Mouse (Mus musculus): ENCODE measurements at regions not wholly inside any gene's neighbourhood (a gene's known extent, or its start where the extent isn't known, plus 50 kb on each side); places are given as distances from the start of the nearest gene placed in this dataset.

DNA sequence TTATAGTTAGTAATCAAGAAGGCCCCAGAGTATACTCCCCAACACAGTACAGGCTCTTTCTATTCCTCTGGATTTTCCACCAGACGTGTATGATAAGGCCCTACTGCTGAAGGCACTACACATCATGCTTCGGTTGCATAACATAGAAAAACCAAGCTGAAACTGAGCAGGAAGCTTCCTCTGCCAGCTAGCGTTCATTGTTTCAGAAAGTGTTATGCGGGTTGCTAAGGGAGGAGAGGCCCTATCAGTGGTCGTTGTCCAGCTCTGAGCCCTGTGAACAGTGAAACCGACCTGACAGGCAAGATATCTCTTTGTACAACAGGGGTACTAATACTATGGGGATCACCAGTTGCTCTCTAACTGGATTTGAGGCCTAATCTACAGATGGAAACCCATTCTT, 118.9 kb upstream of the Serpine2 start:
- ATAC-seq (ENCODE audit: low FRiP score, low read depth) (0 out of 2 replicates have a peak, but pooled peaks have one; percentile 10), DNase-seq (ENCODE audit: low spot score) (no peak)
- Histone ChIP-seq H3K9ac (ENCODE audit: low read depth, low read length, severe bottlenecking) (no peak overlapping the region), H3K4me3 (replicated peaks; ENCODE audit: low read length) (no peak overlapping the region), H3K36me3 (ENCODE audit: control insufficient read depth, insufficient read depth, low read length) (no peaks in the 10 kb centered on the region), H3K9me3 (ENCODE audit: control insufficient read depth, low read length) (no peaks in the 10 kb centered on the region), H3K27me3 (ENCODE audit: control insufficient read depth, insufficient read depth, low read length) (no peaks in the 10 kb centered on the region), H3K4me2 (replicated peaks; ENCODE audit: low read depth, low read length, severe bottlenecking) (no peak overlapping the region), H3K27ac (replicated peaks; ENCODE audit: low read depth, low read length) (peak overlapping the region; percentile 61), H3K4me1 (ENCODE audit: control insufficient read depth, insufficient read depth, low read length) (peaks cover 15% of the 10 kb centered on the region)
- 68% methylated on average over 6 of the region's 6 CpGs for WGBS
- TF ChIP-seq POLR2A (IDR thresholded peaks at IDR 0.05; ENCODE audit: borderline replicate concordance, extremely low read depth, insufficient read depth, insufficient read length), result no peak

DNA sequence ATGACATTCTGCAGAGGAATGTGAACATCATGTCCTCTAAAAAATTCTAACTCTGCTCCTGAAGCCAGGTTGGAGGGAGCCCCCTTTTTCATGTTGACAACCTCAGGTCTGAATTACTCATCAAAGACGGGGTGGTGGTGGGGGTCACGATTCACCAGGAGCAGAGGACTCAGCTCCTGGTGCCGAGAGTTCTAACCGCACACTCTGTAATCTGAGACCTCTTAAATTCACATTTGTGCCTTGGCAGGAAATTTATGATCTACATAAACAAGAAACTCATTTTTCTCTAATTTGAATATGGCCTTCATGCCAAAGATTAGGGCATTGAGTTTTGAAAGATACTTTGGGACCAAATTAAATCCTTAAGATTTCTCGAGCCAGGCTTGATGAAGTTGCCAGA, 117.2 kb upstream of the Serpine2 start:
- Histone ChIP-seq H3K4me1 (ENCODE audit: control insufficient read depth, insufficient read depth, low read length) (peaks cover 15% of the 10 kb centered on the region), H3K36me3 (ENCODE audit: control insufficient read depth, insufficient read depth, low read length) (no peaks in the 10 kb centered on the region), H3K27ac (replicated peaks; ENCODE audit: low read depth, low read length) (no peak overlapping the region), H3K27me3 (ENCODE audit: control insufficient read depth, insufficient read depth, low read length) (no peaks in the 10 kb centered on the region), H3K9me3 (ENCODE audit: control insufficient read depth, low read length) (no peaks in the 10 kb centered on the region), H3K4me2 (replicated peaks; ENCODE audit: low read depth, low read length, severe bottlenecking) (no peak overlapping the region), H3K9ac (ENCODE audit: low read depth, low read length, severe bottlenecking) (no peak overlapping the region), H3K4me3 (replicated peaks; ENCODE audit: low read length) (no peak overlapping the region)
- no peak for ATAC-seq (ENCODE audit: low FRiP score, low read depth)
- WGBS, result 11% methylated on average over 5 of the region's 5 CpGs
- DNase-seq (ENCODE audit: low spot score), result no peak
- TF ChIP-seq POLR2A (IDR thresholded peaks at IDR 0.05; ENCODE audit: borderline replicate concordance, extremely low read depth, insufficient read depth, insufficient read length), result no peak

DNA sequence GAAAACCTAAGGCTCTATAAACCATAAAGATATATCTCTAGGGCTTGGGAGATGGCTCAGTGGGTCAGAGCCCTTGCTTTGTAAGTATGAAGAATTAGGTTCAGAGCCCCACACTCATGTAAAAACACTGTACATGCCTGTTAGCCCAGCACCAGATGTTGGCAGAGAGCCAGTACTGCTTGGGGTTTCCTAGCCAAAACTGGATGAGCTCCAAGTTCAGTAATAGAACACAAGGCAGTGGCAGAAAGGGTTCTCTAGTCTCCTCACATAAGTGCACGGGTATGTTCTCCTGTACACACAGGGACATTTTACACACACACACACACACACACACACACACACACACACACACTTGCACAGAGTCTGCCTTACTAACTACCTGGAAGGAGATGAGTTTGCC, 95.1 kb upstream of the Serpine2 start:
- DNase-seq (ENCODE audit: low spot score), result peak; percentile 94
- 5% methylated on average over 1 of the region's 1 CpGs for WGBS

DNA sequence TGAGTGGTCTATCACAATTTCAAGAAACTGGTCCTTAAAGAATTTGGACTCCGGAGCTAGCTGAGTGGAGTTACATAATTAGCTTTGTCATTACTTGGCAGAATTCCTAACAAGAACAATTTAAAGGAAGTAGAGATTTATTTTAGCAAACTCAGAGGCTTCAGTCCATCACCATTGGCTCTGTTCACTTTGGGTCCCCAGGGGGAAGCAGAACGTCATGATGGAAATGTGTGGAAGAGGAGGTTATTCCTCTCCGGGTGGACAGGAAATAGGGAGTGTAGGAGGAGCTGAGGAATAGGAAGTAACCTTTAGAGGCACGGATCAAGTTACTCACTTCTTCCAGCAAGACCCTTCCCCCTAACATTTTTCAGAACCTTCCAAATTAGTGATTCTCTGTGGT, 83.3 kb upstream of the Serpine2 start:
- 74% methylated on average over 4 of the region's 4 CpGs for WGBS
- H3K4me2 ChIP-seq (replicated peaks; ENCODE audit: low read depth, low read length, severe bottlenecking), result no peak overlapping the region
- H3K36me3 ChIP-seq (ENCODE audit: control insufficient read depth, insufficient read depth, low read length), result no peaks in the 10 kb centered on the region
- H3K27me3 ChIP-seq (ENCODE audit: control insufficient read depth, insufficient read depth, low read length), result no peaks in the 10 kb centered on the region
- H3K4me1 ChIP-seq (ENCODE audit: control insufficient read depth, insufficient read depth, low read length), result no peaks in the 10 kb centered on the region
- TF ChIP-seq POLR2A (IDR thresholded peaks at IDR 0.05; ENCODE audit: borderline replicate concordance, extremely low read depth, insufficient read depth, insufficient read length), result no peak
- H3K9me3 ChIP-seq (ENCODE audit: control insufficient read depth, low read length), result peaks cover 1% of the 10 kb centered on the region; the same call in 1 of the 2 replicates
- ATAC-seq (ENCODE audit: low FRiP score, low read depth) (no peak), DNase-seq (ENCODE audit: low spot score) (no peak)
- no peak overlapping the region for H3K27ac ChIP-seq (replicated peaks; ENCODE audit: low read depth, low read length)
- no peak overlapping the region for H3K4me3 ChIP-seq (replicated peaks; ENCODE audit: low read length)
- no peak overlapping the region for H3K9ac ChIP-seq (ENCODE audit: low read depth, low read length, severe bottlenecking)

More for the DNA sequence above, 95.1 kb upstream of the Serpine2 start:
- Histone ChIP-seq H3K4me2 (replicated peaks; ENCODE audit: low read depth, low read length, severe bottlenecking) (no peak overlapping the region), H3K4me1 (ENCODE audit: control insufficient read depth, insufficient read depth, low read length) (peaks cover 16% of the 10 kb centered on the region), H3K4me3 (replicated peaks; ENCODE audit: low read length) (no peak overlapping the region), H3K9me3 (ENCODE audit: control insufficient read depth, low read length) (no peaks in the 10 kb centered on the region), H3K9ac (ENCODE audit: low read depth, low read length, severe bottlenecking) (no peak overlapping the region), H3K36me3 (ENCODE audit: control insufficient read depth, insufficient read depth, low read length) (no peaks in the 10 kb centered on the region), H3K27me3 (ENCODE audit: control insufficient read depth, insufficient read depth, low read length) (no peaks in the 10 kb centered on the region), H3K27ac (replicated peaks; ENCODE audit: low read depth, low read length) (no peak overlapping the region)
- no peak for TF ChIP-seq POLR2A (IDR thresholded peaks at IDR 0.05; ENCODE audit: borderline replicate concordance, extremely low read depth, insufficient read depth, insufficient read length)
- ATAC-seq (ENCODE audit: low FRiP score, low read depth), result peak; percentile 75

DNA sequence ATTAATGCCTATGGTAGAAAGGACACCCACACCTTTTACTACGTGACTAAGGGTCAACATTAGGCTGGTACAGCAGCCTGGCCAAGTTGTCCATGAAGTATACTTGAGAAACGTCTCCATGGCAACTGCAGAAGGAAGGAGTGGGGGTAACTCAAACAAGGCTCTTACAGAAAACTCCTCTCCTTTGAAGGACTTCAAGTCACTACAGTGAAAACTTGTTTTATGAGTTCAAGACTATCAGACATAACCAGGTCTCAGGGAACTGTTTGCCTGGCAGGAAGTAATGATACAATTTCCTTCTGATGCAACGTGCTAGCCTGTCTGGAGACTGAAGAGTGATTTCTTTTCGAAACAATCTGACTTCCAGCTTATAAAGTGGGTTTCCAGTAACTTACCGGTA, 71.5 kb upstream of the Serpine2 start:
- Histone ChIP-seq H3K4me1 (ENCODE audit: control insufficient read depth, insufficient read depth, low read length) (no peaks in the 10 kb centered on the region), H3K27me3 (ENCODE audit: control insufficient read depth, insufficient read depth, low read length) (no peaks in the 10 kb centered on the region), H3K9me3 (ENCODE audit: control insufficient read depth, low read length) (no peaks in the 10 kb centered on the region), H3K27ac (replicated peaks; ENCODE audit: low read depth, low read length) (no peak overlapping the region), H3K4me3 (replicated peaks; ENCODE audit: low read length) (no peak overlapping the region), H3K4me2 (replicated peaks; ENCODE audit: low read depth, low read length, severe bottlenecking) (no peak overlapping the region), H3K36me3 (ENCODE audit: control insufficient read depth, insufficient read depth, low read length) (no peaks in the 10 kb centered on the region), H3K9ac (ENCODE audit: low read depth, low read length, severe bottlenecking) (no peak overlapping the region)
- no peak for ATAC-seq (ENCODE audit: low FRiP score, low read depth)
- TF ChIP-seq POLR2A (IDR thresholded peaks at IDR 0.05; ENCODE audit: borderline replicate concordance, extremely low read depth, insufficient read depth, insufficient read length), result no peak
- 79% methylated on average over 5 of the region's 5 CpGs for WGBS
- no peak for DNase-seq (ENCODE audit: low spot score)

DNA sequence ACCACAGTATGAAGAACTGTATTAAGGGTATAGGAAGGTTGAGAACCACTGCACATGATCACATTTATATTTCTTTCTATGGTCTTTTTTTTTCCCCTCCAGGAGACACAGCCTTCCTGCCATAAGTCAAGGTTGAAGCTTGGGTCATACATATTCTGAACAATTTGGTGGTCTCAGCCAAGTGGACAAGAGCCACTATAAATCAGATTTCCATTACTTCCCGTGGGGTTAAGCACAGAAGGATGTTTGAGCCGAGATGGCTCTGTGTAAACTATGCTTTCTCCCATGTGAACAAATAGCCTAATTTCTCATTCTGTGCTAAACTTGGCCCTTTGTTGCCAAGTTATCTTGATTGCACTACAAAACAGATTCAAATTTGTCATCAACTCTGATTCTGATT, 66.8 kb upstream of the Serpine2 start:
- ATAC-seq (ENCODE audit: low FRiP score, low read depth) (no peak), DNase-seq (ENCODE audit: low spot score) (no peak)
- WGBS, result 80% methylated on average over 2 of the region's 2 CpGs
- no peak overlapping the region for H3K4me2 ChIP-seq (replicated peaks; ENCODE audit: low read depth, low read length, severe bottlenecking)
- H3K4me1 ChIP-seq (ENCODE audit: control insufficient read depth, insufficient read depth, low read length), result no peaks in the 10 kb centered on the region
- no peaks in the 10 kb centered on the region for H3K36me3 ChIP-seq (ENCODE audit: control insufficient read depth, insufficient read depth, low read length)
- no peak overlapping the region for H3K9ac ChIP-seq (ENCODE audit: low read depth, low read length, severe bottlenecking)
- H3K27me3 ChIP-seq (ENCODE audit: control insufficient read depth, insufficient read depth, low read length), result no peaks in the 10 kb centered on the region
- no peak overlapping the region for H3K4me3 ChIP-seq (replicated peaks; ENCODE audit: low read length)
- no peaks in the 10 kb centered on the region for H3K9me3 ChIP-seq (ENCODE audit: control insufficient read depth, low read length)
- TF ChIP-seq POLR2A (IDR thresholded peaks at IDR 0.05; ENCODE audit: borderline replicate concordance, extremely low read depth, insufficient read depth, insufficient read length), result no peak
- H3K27ac ChIP-seq (replicated peaks; ENCODE audit: low read depth, low read length), result no peak overlapping the region
